Mouse (Mus musculus) adrenal gland, adult 8-10 months (tissue): ENCODE data around the gene Cltrn. TPM values are rescaled to one million over a fixed set of nuclear protein-coding genes. Genes with fewer than 3 reads are reported as not detected.

ENCODE experiments used
- DNase-seq: peaks from one replicate; pipeline ENCODE4 v3.0.0; 2022
- total RNA-seq, 4 experiments: library from RNA; stranded (reverse); gene quantifications; 2 replicates each; pipeline ENCODE4 v1.2.4; 2022

The Cltrn gene
- total RNA-seq, 4 experiments from 2014 or later: not detected

GRCm38 (mm10) chrX:164139032-164139431 lies 50.4 kb downstream of the Cltrn start, which contains the start of gene Ace2:
Gene Ace2, plus strand, starts transcription at chrX:164139332.
- no peak for DNase-seq

DNA sequence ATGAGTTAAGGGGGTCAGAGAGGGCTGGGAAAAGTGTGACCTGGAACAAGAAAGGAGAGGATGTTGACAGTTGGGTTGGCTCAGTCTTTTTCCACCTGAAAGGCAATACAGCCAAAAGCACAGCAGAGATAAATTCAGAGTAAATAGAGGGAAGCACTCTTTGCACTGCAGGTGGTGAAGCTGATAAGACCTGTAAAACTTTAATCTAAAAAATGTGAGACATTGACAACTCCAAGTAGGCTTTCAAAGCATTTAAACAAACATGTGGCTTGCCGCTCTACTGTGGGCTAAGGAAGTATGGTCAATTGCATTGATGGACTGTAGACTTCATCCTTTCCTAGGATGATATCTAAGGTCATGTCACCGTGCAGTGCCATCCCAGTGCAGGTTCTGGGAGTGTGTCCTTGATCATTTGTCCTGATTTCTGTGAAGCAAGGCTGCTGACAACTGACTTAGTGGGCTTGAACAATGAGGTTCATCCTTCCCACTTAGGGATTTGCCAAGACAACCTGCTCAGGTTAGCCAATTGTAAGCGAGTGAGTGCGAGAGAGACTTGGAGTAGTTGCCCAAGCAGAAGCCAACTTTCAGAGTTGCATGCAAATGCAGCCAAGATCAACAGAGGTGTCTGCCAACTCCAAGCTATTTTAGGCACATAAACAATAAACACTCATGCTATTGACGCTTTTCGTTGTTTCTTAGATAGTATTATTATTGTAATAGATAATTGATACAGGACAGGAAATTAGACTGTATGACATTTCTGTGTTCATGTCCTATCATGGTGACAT lies 57.0 kb downstream of the Cltrn start:
- DNase-seq: no peak

DNA sequence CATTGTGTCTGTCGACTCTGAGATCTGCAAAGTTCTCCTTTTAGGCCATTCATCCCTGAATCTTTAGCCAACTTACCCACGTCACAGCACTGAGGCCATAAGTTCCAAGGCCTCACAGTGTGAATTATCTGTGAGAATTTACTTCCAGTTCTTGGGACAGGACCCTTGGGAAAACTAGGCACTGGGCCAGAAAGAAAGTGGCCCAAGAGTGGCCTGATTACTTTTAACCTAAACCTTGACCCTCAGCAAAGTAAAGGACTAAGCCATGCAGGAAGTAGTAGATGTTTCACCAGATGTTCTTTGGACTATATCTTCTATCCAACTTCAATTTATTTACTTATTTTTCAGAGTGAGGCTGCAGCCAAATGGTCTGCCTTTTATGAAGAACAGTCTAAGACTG lies 64.1 kb downstream of the Cltrn start:
- no peak for DNase-seq

GRCm38 (mm10) chrX:164153606-164154005 lies 65.0 kb downstream of the Cltrn start:
- no peak for DNase-seq

DNA sequence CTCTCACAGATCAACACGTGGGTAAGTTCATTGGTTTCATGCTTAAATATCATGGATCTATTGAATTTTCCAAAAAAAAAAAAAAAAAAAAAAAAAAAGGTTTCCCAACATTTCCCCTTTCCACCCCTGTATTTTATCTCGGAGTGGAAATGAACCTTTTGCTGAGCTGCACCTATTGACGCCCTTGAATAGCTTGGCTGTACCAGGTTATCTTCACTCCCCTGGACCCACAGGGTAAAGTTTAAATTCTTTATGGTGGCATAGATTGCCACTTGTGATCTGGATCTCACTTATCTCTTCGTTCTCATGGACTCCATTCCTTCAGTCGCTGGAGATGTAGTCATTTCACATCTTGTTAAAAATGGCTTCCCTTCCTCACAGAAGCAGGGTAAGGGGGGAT lies 66.0 kb downstream of the Cltrn start:
- DNase-seq: no peak

- no peak for DNase-seq
These were observed 76.1 kb downstream of the Cltrn start for GRCm38 (mm10) chrX:164164681-164165080.

Other genes with a start within 250 kb of the Cltrn start
- gene Ap1s2, start 179.8 kb upstream of the Cltrn start, total RNA-seq: 10 to 100 TPM; 13.3 to 16.3 (median 15.5) TPM
- gene Zrsr2, start 130.2 kb upstream of the Cltrn start, total RNA-seq: 10 to 100 TPM; 19.7 to 34.1 (median 32.8) TPM
- 10 to 100 TPM; 10.1 to 21.4 (median 16.1) TPM for gene Car5b, start 60.8 kb upstream of the Cltrn start, total RNA-seq
- 10 to 100 TPM in 1 of 4 experiments, 1 to 10 TPM in 3; 7.2 to 10.2 (median 8.3) TPM for gene Siah1b, start 12.3 kb upstream of the Cltrn start, total RNA-seq
- gene Ace2, start 50.5 kb downstream of the Cltrn start, total RNA-seq: 1 to 10 TPM; 2.1 to 5.4 (median 3.6) TPM
- gene Bmx, start 169.4 kb downstream of the Cltrn start, total RNA-seq: under 1 TPM; 0.10 to 0.56 (median 0.36) TPM
- gene Pir, start 180.5 kb downstream of the Cltrn start, total RNA-seq: 10 to 100 TPM in 1 of 4 experiments, 1 to 10 TPM in 3; 4.8 to 11.3 (median 6.8) TPM